Mouse (Mus musculus) erythroblast, embryonic 14.5 days (primary cell): Measurements from ENCODE around the gene Kdm6b.
"Not testable (repeated sequence)": the region's sequence is repeated elsewhere in the genome, so short reads cannot be mapped to it uniquely, and the experiment has no call there.

Experiments used
- GATA1 ChIP-seq: IDR thresholded peaks from 2 replicates; pipeline ENCODE4 v1.6.1; 2012; ENCODE audit warnings: low read length, inconsistent platforms, mixed read lengths
- TAL1 ChIP-seq: IDR thresholded peaks from 3 replicates; pipeline ENCODE4 v1.6.1; 2012; ENCODE audit warnings: low read length, inconsistent platforms, mixed read lengths

GRCm38 (mm10) chr11:69394591-69395167 is 18.8 kb downstream of the Kdm6b start:
- not testable (repeated sequence) for TF ChIP-seq GATA1, TAL1
